Mouse (Mus musculus): ENCODE measurements around the gene Wscd2. TPM values are rescaled to one million over a fixed set of nuclear protein-coding genes. Genes with fewer than 3 reads are reported as not detected.
A peak's percentile ranks its signal among the peaks of the same experiment; 100 is the strongest.

The Wscd2 gene
- polyA plus RNA-seq, 1 experiment from 2014 or later: 4.0 TPM

GRCm38 (mm10) chr5:113461998-113462625, 28.0 kb upstream of the Wscd2 start:
- WGBS: 32% methylated on average over 21 of the region's 21 CpGs
- H3K4me3 ChIP-seq: peak overlapping the region; percentile 17; the same call in 1 of the 2 replicates
- no peak overlapping the region for H3K27ac ChIP-seq (replicated peaks)
- peaks cover 7% of the 10 kb centered on the region; the same call in 1 of the 2 replicates for H3K4me1 ChIP-seq
- no peak overlapping the region for H3K9ac ChIP-seq
- H3K27me3 ChIP-seq (replicated peaks): peaks cover 76% of the 10 kb centered on the region
- ATAC-seq (ENCODE audit: extremely low read depth, insufficient number of reproducible peaks, low FRiP score, low TSS enrichment): no peak
- 0 out of 2 replicates have a peak, but pooled peaks cover 4% of the 10 kb centered on the region for H3K9me3 ChIP-seq
- H3K36me3 ChIP-seq: no peaks in the 10 kb centered on the region
- peak overlapping the region; percentile 42 for H3K4me2 ChIP-seq

GRCm38 (mm10) chr5:113464731-113465130, 25.4 kb upstream of the Wscd2 start:
- no peak overlapping the region for H3K4me3 ChIP-seq
- WGBS: 73% methylated on average over 6 of the region's 6 CpGs
- H3K9me3 ChIP-seq: no peaks in the 10 kb centered on the region
- H3K27ac ChIP-seq (replicated peaks): no peak overlapping the region
- H3K9ac ChIP-seq: no peak overlapping the region
- no peak overlapping the region for H3K4me2 ChIP-seq
- ATAC-seq (ENCODE audit: extremely low read depth, insufficient number of reproducible peaks, low FRiP score, low TSS enrichment): no peak
- no peaks in the 10 kb centered on the region for H3K36me3 ChIP-seq
- H3K27me3 ChIP-seq (replicated peaks): peaks cover 71% of the 10 kb centered on the region
- H3K4me1 ChIP-seq: peaks cover 13% of the 10 kb centered on the region

- 61% methylated on average over 6 of the region's 6 CpGs for WGBS
- Histone ChIP-seq H3K9me3 (no peaks in the 10 kb centered on the region), H3K36me3 (no peaks in the 10 kb centered on the region), H3K4me2 (no peak overlapping the region), H3K9ac (no peak overlapping the region), H3K4me1 (peaks cover 11% of the 10 kb centered on the region), H3K27ac (replicated peaks) (no peak overlapping the region), H3K4me3 (no peak overlapping the region), H3K27me3 (replicated peaks) (peaks cover 67% of the 10 kb centered on the region)
- ATAC-seq (ENCODE audit: extremely low read depth, insufficient number of reproducible peaks, low FRiP score, low TSS enrichment): no peak
Observed at GRCm38 (mm10) chr5:113466536-113466935, 23.6 kb upstream of the Wscd2 start.

GRCm38 (mm10) chr5:113467072-113467471, 23.1 kb upstream of the Wscd2 start:
- Histone ChIP-seq H3K27me3 (replicated peaks) (peaks cover 64% of the 10 kb centered on the region), H3K4me3 (no peak overlapping the region), H3K4me2 (no peak overlapping the region), H3K9me3 (no peaks in the 10 kb centered on the region), H3K4me1 (peaks cover 7% of the 10 kb centered on the region), H3K9ac (no peak overlapping the region), H3K27ac (replicated peaks) (no peak overlapping the region), H3K36me3 (no peaks in the 10 kb centered on the region)
- 45% methylated on average over 4 of the region's 4 CpGs for WGBS
- no peak for ATAC-seq (ENCODE audit: extremely low read depth, insufficient number of reproducible peaks, low FRiP score, low TSS enrichment)

GRCm38 (mm10) chr5:113467765-113468164, 22.4 kb upstream of the Wscd2 start:
- Histone ChIP-seq H3K4me1 (peaks cover 7% of the 10 kb centered on the region; the same call in 1 of the 2 replicates), H3K4me2 (peak overlapping the region; percentile 34), H3K27ac (replicated peaks) (no peak overlapping the region), H3K4me3 (no peak overlapping the region), H3K27me3 (replicated peaks) (peaks cover 60% of the 10 kb centered on the region), H3K9ac (0 out of 2 replicates have a peak overlapping the region, but pooled peaks have one; percentile 24), H3K9me3 (no peaks in the 10 kb centered on the region), H3K36me3 (no peaks in the 10 kb centered on the region)
- WGBS: under 1% methylated on average over 8 of the region's 8 CpGs
- ATAC-seq (ENCODE audit: extremely low read depth, insufficient number of reproducible peaks, low FRiP score, low TSS enrichment): no peak

GRCm38 (mm10) chr5:113468625-113469024, 21.5 kb upstream of the Wscd2 start:
- no peak overlapping the region for H3K27ac ChIP-seq (replicated peaks)
- no peak for ATAC-seq (ENCODE audit: extremely low read depth, insufficient number of reproducible peaks, low FRiP score, low TSS enrichment)
- 67% methylated on average over 5 of the region's 5 CpGs for WGBS

GRCm38 (mm10) chr5:113469231-113469630, 20.9 kb upstream of the Wscd2 start:
- no peak overlapping the region for H3K27ac ChIP-seq (replicated peaks)
- H3K4me3 ChIP-seq: no peak overlapping the region
- H3K4me1 ChIP-seq: peaks cover 7% of the 10 kb centered on the region; the same call in 1 of the 2 replicates
- H3K9me3 ChIP-seq: no peaks in the 10 kb centered on the region
- no peak overlapping the region for H3K9ac ChIP-seq
- no peaks in the 10 kb centered on the region for H3K36me3 ChIP-seq
- H3K27me3 ChIP-seq (replicated peaks): peaks cover 48% of the 10 kb centered on the region
- ATAC-seq (ENCODE audit: extremely low read depth, insufficient number of reproducible peaks, low FRiP score, low TSS enrichment): no peak
- H3K4me2 ChIP-seq: no peak overlapping the region
- WGBS: 81% methylated on average over 5 of the region's 5 CpGs

More at GRCm38 (mm10) chr5:113468625-113469024, 21.5 kb upstream of the Wscd2 start:
- Histone ChIP-seq H3K9me3 (no peaks in the 10 kb centered on the region), H3K9ac (no peak overlapping the region), H3K36me3 (no peaks in the 10 kb centered on the region), H3K4me2 (no peak overlapping the region), H3K27me3 (replicated peaks) (peaks cover 52% of the 10 kb centered on the region), H3K4me1 (peaks cover 7% of the 10 kb centered on the region; the same call in 1 of the 2 replicates), H3K4me3 (no peak overlapping the region)

- Histone ChIP-seq H3K27ac (replicated peaks) (no peak overlapping the region), H3K4me2 (no peak overlapping the region), H3K4me3 (no peak overlapping the region), H3K36me3 (no peaks in the 10 kb centered on the region), H3K27me3 (replicated peaks) (peaks cover 48% of the 10 kb centered on the region), H3K9ac (no peak overlapping the region), H3K4me1 (peaks cover 7% of the 10 kb centered on the region; the same call in 1 of the 2 replicates), H3K9me3 (no peaks in the 10 kb centered on the region)
- 73% methylated on average over 5 of the region's 5 CpGs for WGBS
- no peak for ATAC-seq (ENCODE audit: extremely low read depth, insufficient number of reproducible peaks, low FRiP score, low TSS enrichment)
Observed at GRCm38 (mm10) chr5:113469826-113470225, 20.3 kb upstream of the Wscd2 start.

- H3K4me2 ChIP-seq: no peak overlapping the region
- H3K9me3 ChIP-seq: no peaks in the 10 kb centered on the region
- H3K4me3 ChIP-seq: no peak overlapping the region
- 37% methylated on average over 4 of the region's 4 CpGs for WGBS
- peaks cover 37% of the 10 kb centered on the region for H3K27me3 ChIP-seq (replicated peaks)
- H3K27ac ChIP-seq (replicated peaks): no peak overlapping the region
- no peaks in the 10 kb centered on the region for H3K36me3 ChIP-seq
- no peak for ATAC-seq (ENCODE audit: extremely low read depth, insufficient number of reproducible peaks, low FRiP score, low TSS enrichment)
- H3K9ac ChIP-seq: no peak overlapping the region
- H3K4me1 ChIP-seq: peaks cover 14% of the 10 kb centered on the region
Observed at GRCm38 (mm10) chr5:113471417-113471816, 18.7 kb upstream of the Wscd2 start.

GRCm38 (mm10) chr5:113472339-113472738, 17.8 kb upstream of the Wscd2 start:
- no peaks in the 10 kb centered on the region for H3K36me3 ChIP-seq
- no peak for ATAC-seq (ENCODE audit: extremely low read depth, insufficient number of reproducible peaks, low FRiP score, low TSS enrichment)
- H3K4me1 ChIP-seq: peaks cover 23% of the 10 kb centered on the region
- H3K27me3 ChIP-seq (replicated peaks): peaks cover 32% of the 10 kb centered on the region
- WGBS: 50% methylated on average over 7 of the region's 7 CpGs
- H3K27ac ChIP-seq (replicated peaks): no peak overlapping the region
- H3K9me3 ChIP-seq: no peaks in the 10 kb centered on the region
- no peak overlapping the region for H3K4me2 ChIP-seq
- H3K9ac ChIP-seq: no peak overlapping the region
- H3K4me3 ChIP-seq: no peak overlapping the region

GRCm38 (mm10) chr5:113476816-113477215, 13.3 kb upstream of the Wscd2 start:
- 8% methylated on average over 6 of the region's 6 CpGs for WGBS
- H3K4me1 ChIP-seq: peaks cover 23% of the 10 kb centered on the region
- H3K9ac ChIP-seq: peak overlapping the region; percentile 57
- no peaks in the 10 kb centered on the region for H3K9me3 ChIP-seq
- H3K4me3 ChIP-seq: no peak overlapping the region
- H3K4me2 ChIP-seq: no peak overlapping the region
- H3K36me3 ChIP-seq: no peaks in the 10 kb centered on the region
- peaks cover 5% of the 10 kb centered on the region; the same call in 1 of the 2 replicates for H3K27me3 ChIP-seq (replicated peaks)
- H3K27ac ChIP-seq (replicated peaks): peak overlapping the region; percentile 81
- ATAC-seq (ENCODE audit: extremely low read depth, insufficient number of reproducible peaks, low FRiP score, low TSS enrichment): no peak; the same call in 1 of the 2 replicates

- H3K27ac ChIP-seq (replicated peaks): no peak overlapping the region
- no peak overlapping the region for H3K4me3 ChIP-seq
- H3K4me1 ChIP-seq: peaks cover 23% of the 10 kb centered on the region
- 82% methylated on average over 5 of the region's 5 CpGs for WGBS
- H3K27me3 ChIP-seq (replicated peaks): no peaks in the 10 kb centered on the region
- H3K36me3 ChIP-seq: no peaks in the 10 kb centered on the region
- H3K9me3 ChIP-seq: no peaks in the 10 kb centered on the region
- ATAC-seq (ENCODE audit: extremely low read depth, insufficient number of reproducible peaks, low FRiP score, low TSS enrichment): no peak
- H3K9ac ChIP-seq: no peak overlapping the region
- H3K4me2 ChIP-seq: no peak overlapping the region
Observed at GRCm38 (mm10) chr5:113479075-113479474, 11.1 kb upstream of the Wscd2 start.

Measured in heart, embryonic 13.5 days (tissue).